Mouse (Mus musculus): ENCODE results near the gene Eya3. TPM values are rescaled to one million over a fixed set of nuclear protein-coding genes. Genes with fewer than 3 reads are reported as not detected.

Gene Eya3
- 9.2 and 10.2 TPM in 2 replicates for polyA plus RNA-seq (2012; rRNA removed)

GRCm38 (mm10) chr4:132638461-132639190 is at the start of gene Eya3:
Gene Eya3 (plus strand): TSS chr4:132638987.

GRCm38 (mm10) chr4:132732148-132732684 is 93.4 kb downstream of the Eya3 start, which contains the start of gene Xkr8:
Gene Xkr8 (minus strand): TSS chr4:132732546.

GRCm38 (mm10) chr4:132756974-132757373 is 118.2 kb downstream of the Eya3 start, which contains the start of gene Smpdl3b:
Gene Smpdl3b (minus strand): TSS chr4:132757252.

GRCm38 (mm10) chr4:132767914-132768876 is 129.4 kb downstream of the Eya3 start, which contains the start of gene Rpa2:
Gene Rpa2 (plus strand): TSS chr4:132768332.

Other genes starting within 250 kb of the Eya3 start
- 4.7 and 6.5 TPM in 2 replicates for gene Phactr4, start 216.5 kb upstream of the Eya3 start, polyA plus RNA-seq (2012; rRNA removed)
- 2.9 and 3.9 TPM in 2 replicates for gene Med18, start 175.1 kb upstream of the Eya3 start, polyA plus RNA-seq (2012; rRNA removed)
- gene Sesn2, start 128.5 kb upstream of the Eya3 start, polyA plus RNA-seq (2012; rRNA removed), result 3.5 and 3.8 TPM in 2 replicates
- gene Atpif1, start 105.3 kb upstream of the Eya3 start, polyA plus RNA-seq (2012; rRNA removed), result 480 and 569 TPM in 2 replicates
- gene Dnajc8, start 103.4 kb upstream of the Eya3 start, polyA plus RNA-seq (2012; rRNA removed), result 50.3 and 51.8 TPM in 2 replicates
- 1.7 and 1.8 TPM in 2 replicates for gene Ptafr, start 74.9 kb upstream of the Eya3 start, polyA plus RNA-seq (2012; rRNA removed)
- 2.0 and 2.3 TPM in 2 replicates for gene Xkr8, start 93.6 kb downstream of the Eya3 start, polyA plus RNA-seq (2012; rRNA removed)
- gene Smpdl3b, start 118.3 kb downstream of the Eya3 start, polyA plus RNA-seq (2012; rRNA removed), result 0.46 and 0.55 TPM in 2 replicates
- gene Rpa2, start 129.3 kb downstream of the Eya3 start, polyA plus RNA-seq (2012; rRNA removed), result 25.0 and 28.8 TPM in 2 replicates
- gene Themis2, start 157.4 kb downstream of the Eya3 start, polyA plus RNA-seq (2012; rRNA removed), result 5.6 and 5.8 TPM in 2 replicates
- gene Ppp1r8, start 204.2 kb downstream of the Eya3 start, polyA plus RNA-seq (2012; rRNA removed), result 21.7 and 24.6 TPM in 2 replicates
- gene Stx12, start 245.5 kb downstream of the Eya3 start, polyA plus RNA-seq (2012; rRNA removed), result 14.2 and 15.3 TPM in 2 replicates

All from liver, embryonic 18 days (tissue).